Mouse (Mus musculus): ENCODE measurements at regions not wholly inside any gene's neighbourhood (a gene's known extent, or its start where the extent isn't known, plus 50 kb on each side); places are given as distances from the start of the nearest gene placed in this dataset.

DNA sequence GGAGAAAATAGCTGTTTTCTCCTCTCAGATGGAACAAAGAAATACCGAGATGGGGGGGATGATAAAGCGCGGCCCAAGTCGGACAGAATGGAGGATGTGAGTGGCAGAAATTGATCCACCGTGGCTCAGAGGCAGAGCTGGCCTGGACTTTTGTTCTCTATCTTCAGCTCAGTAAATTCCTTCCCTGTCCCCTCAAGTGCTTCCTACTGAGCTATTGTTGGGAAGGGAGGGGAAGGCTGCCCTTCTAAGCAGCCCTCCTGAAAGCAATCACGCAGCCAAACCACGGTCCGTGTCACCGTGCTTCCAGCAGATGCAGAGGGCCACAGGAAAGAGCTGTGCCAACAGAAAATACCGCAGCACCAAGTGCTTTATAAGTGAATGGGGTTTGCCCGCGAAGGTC is 212.2 kb upstream of the Trpc7 start:
- TF ChIP-seq CTCF (IDR thresholded peaks at IDR 0.05; ENCODE audit: low read depth) = no peak
- TF ChIP-seq EP300 (IDR thresholded peaks at IDR 0.05; ENCODE audit: low read depth) = no peak
